Mouse (Mus musculus): ENCODE results near the gene Pgam2. TPM values are rescaled to one million over a fixed set of nuclear protein-coding genes. Genes with fewer than 3 reads are reported as not detected.

Pgam2 gene
- polyA plus RNA-seq (2015; fragmentation: Nextera tagmentation; extraction: Ambion mirVana): 71.2 and 107 TPM in 2 replicates

DNA sequence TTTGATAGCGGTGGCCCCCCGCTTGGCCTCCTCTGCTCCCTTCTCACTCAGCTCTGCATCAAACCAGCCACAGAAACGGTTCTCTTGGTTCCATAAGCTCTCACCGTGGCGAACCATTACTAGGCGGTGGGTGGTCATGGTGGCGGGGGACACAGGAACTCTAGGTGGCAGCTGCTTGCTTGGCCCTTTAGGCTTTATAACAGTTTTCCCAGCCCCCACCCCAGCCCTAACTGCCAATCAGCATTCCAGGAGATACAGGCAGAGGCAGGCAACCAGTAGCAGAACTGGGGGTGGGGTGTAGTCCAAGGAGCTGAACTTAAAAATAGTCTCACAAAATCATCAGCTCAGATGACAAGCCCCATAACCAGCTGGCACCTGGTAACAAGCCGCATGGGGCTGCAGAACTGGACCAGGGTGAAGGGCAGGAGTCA lies at the start of gene Pgam2:
TSS of gene Pgam2 (minus strand) at position 183 of the 431 bp plus-strand sequence.
- Histone ChIP-seq H3K27me3 (no peaks in the 10 kb centered on the region), H3K27ac (replicated peaks) (peak within 1 kb of the TSS; percentile 28; the same call in 1 of the 2 replicates), H3K9me3 (replicated peaks) (no peaks in the 10 kb centered on the region), H3K36me3 (peaks cover 28% of the 10 kb centered on the region), H3K9ac (no peak within 1 kb of the TSS), H3K4me3 (replicated peaks) (no peak within 1 kb of the TSS; the same call in 1 of the 2 replicates), H3K4me2 (replicated peaks) (no peak within 1 kb of the TSS), H3K4me1 (peaks cover 15% of the 10 kb centered on the region)
- 39% methylated on average over 8 of the region's 8 CpGs for WGBS
- no peak for ATAC-seq (ENCODE audit: insufficient number of reproducible peaks, low FRiP score, low TSS enrichment, low read depth)

DNA sequence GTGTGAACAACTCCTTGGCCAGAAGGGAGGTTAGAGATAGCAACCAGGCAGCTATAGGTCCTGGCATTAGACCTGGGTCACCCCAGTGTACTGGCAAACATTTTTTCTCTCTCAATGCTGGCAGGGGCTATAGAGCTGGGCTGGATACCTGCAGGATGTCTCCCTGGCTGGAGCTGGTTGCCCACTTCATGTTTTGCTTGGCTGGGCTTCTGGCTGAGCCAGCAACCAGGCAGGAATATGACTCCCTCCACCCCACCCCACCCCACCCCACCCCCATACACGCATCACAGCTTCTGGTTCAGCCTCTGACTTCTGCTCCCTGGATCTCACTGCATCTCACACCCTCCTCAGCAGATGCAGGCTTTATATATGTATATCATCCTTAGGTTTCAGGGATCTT lies 48.8 kb upstream of the Pgam2 start:
- no peaks in the 10 kb centered on the region for H3K36me3 ChIP-seq
- H3K27me3 ChIP-seq: no peaks in the 10 kb centered on the region
- H3K4me2 ChIP-seq (replicated peaks): no peak overlapping the region
- no peak overlapping the region for H3K4me3 ChIP-seq (replicated peaks)
- no peak for ATAC-seq (ENCODE audit: insufficient number of reproducible peaks, low FRiP score, low TSS enrichment, low read depth)
- H3K4me1 ChIP-seq: peaks cover 34% of the 10 kb centered on the region
- H3K27ac ChIP-seq (replicated peaks): 0 out of 2 replicates have a peak overlapping the region, but pooled peaks have one; percentile 2
- no peaks in the 10 kb centered on the region for H3K9me3 ChIP-seq (replicated peaks)
- WGBS: 29% methylated on average over 1 of the region's 1 CpGs
- no peak overlapping the region for H3K9ac ChIP-seq

DNA sequence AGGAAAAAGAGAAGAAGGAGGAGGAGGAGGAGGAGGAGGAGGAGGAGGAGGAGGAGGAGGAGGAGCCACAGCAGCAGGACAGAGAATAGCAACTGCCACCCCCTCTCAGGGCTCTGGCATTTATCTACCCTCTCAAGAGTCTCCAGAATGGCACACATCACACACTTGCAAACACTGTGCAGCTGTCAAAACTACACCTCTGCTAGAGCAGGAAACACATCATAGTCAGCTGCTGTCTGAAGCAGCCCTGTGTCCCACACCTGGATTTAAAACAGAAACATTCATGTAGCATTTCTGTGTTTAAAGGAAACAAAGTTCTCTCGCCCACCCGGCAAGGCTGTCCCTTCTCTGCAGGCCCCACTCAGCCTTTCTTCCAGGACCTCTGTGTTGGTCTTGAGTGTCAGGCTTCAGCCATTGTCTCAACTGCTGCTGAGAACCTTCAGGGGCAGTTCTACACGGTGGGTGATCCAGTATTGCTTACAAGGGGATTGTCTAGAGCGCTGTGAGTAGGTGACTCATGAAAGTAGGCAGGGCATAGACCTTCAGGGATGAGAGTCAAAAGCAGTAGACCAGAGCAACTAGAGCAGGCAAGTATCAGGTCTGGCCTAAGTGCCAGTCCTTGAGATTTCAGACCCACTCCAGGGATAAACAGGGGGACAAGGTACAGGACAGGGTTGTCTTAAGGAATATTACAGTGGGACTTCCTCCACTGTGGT lies 47.6 kb upstream of the Pgam2 start:
- ATAC-seq (ENCODE audit: insufficient number of reproducible peaks, low FRiP score, low TSS enrichment, low read depth): no peak

DNA sequence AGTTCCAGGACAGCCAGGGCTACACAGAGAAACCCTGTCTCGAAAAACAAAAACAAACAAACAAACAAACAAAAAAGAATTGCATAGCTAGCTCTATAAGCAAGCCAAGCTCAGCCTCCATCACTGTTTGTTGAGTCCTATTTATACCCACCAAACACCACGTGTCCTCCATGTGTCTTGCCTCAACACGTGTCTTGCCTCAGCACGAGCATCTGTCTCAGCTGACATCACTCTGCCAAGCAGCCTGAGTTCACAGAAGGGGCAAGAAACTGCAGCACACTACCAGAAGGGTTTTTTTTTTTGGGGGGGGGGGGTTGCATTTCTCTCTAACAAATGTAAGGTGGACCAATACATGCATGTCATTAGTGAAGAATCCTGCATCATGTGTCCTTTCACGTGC lies 46.9 kb upstream of the Pgam2 start:
- Histone ChIP-seq H3K4me1 (peaks cover 19% of the 10 kb centered on the region), H3K36me3 (no peaks in the 10 kb centered on the region), H3K4me3 (replicated peaks) (no peak overlapping the region), H3K9ac (no peak overlapping the region), H3K27me3 (no peaks in the 10 kb centered on the region), H3K27ac (replicated peaks) (no peak overlapping the region), H3K4me2 (replicated peaks) (no peak overlapping the region), H3K9me3 (replicated peaks) (no peaks in the 10 kb centered on the region)
- no peak for ATAC-seq (ENCODE audit: insufficient number of reproducible peaks, low FRiP score, low TSS enrichment, low read depth)
- WGBS: 35% methylated on average over 5 of the region's 5 CpGs

More for the DNA sequence above, 47.6 kb upstream of the Pgam2 start:
- Histone ChIP-seq H3K4me3 (replicated peaks) (no peak overlapping the region), H3K36me3 (no peaks in the 10 kb centered on the region), H3K27me3 (no peaks in the 10 kb centered on the region), H3K4me2 (replicated peaks) (no peak overlapping the region), H3K4me1 (peaks cover 26% of the 10 kb centered on the region), H3K9me3 (replicated peaks) (no peaks in the 10 kb centered on the region), H3K9ac (no peak overlapping the region), H3K27ac (replicated peaks) (no peak overlapping the region; the same call in 1 of the 2 replicates)
- WGBS: 54% methylated on average over 4 of the region's 4 CpGs

DNA sequence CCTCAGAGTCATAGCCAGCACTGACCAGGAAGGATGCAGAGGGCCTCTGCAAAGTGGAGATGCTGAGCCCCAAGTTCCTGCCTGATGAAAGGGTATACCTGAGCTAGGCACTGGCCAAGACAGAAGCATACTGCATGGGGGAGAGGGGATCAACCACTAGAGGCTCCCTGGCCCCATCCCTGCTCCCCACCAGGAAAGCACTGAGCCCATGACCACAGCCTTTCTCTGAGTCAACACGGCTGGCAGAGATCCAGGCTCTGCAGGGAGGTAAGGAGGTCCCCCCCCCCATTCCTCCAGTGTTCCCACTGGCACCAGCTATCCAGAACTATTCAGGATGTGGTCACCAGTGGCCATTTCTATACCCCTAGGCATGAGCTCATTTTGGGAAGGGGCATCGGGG lies 45.8 kb upstream of the Pgam2 start:
- Histone ChIP-seq H3K9me3 (replicated peaks) (no peaks in the 10 kb centered on the region), H3K27ac (replicated peaks) (0 out of 2 replicates have a peak overlapping the region, but pooled peaks have one; percentile 28), H3K4me1 (peaks cover 18% of the 10 kb centered on the region), H3K27me3 (no peaks in the 10 kb centered on the region), H3K9ac (no peak overlapping the region), H3K4me3 (replicated peaks) (no peak overlapping the region), H3K4me2 (replicated peaks) (no peak overlapping the region), H3K36me3 (no peaks in the 10 kb centered on the region)
- ATAC-seq (ENCODE audit: insufficient number of reproducible peaks, low FRiP score, low TSS enrichment, low read depth): 0 out of 2 replicates have a peak, but pooled peaks have one; percentile 20
- WGBS: 51% methylated on average over 2 of the region's 2 CpGs

DNA sequence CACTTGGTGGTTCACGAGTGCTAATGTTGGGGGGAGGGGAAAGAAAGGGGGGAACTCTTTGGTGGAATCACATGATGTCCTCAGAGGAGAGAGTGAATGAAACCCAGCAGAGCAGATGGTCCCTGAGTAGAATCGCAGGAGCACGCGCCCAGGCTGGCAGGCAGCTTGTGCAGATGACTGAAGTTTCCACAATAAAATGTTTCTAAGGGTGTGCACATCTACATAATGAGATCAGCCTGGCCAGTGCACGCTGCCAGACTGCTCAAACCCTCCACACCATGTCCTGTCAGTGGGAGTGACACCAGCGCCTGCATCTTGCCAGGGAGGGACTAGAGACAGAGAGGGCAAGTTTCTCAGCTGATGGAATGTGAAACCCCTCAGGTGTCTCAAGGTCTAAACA lies 45.2 kb upstream of the Pgam2 start:
- Histone ChIP-seq H3K9me3 (replicated peaks) (no peaks in the 10 kb centered on the region), H3K36me3 (no peaks in the 10 kb centered on the region), H3K27ac (replicated peaks) (peak overlapping the region; percentile 28; the same call in 1 of the 2 replicates), H3K4me2 (replicated peaks) (no peak overlapping the region), H3K4me3 (replicated peaks) (no peak overlapping the region), H3K9ac (no peak overlapping the region), H3K27me3 (no peaks in the 10 kb centered on the region), H3K4me1 (peaks cover 18% of the 10 kb centered on the region)
- WGBS: 22% methylated on average over 6 of the region's 6 CpGs
- peak; percentile 44; the same call in 1 of the 2 replicates for ATAC-seq (ENCODE audit: insufficient number of reproducible peaks, low FRiP score, low TSS enrichment, low read depth)

DNA sequence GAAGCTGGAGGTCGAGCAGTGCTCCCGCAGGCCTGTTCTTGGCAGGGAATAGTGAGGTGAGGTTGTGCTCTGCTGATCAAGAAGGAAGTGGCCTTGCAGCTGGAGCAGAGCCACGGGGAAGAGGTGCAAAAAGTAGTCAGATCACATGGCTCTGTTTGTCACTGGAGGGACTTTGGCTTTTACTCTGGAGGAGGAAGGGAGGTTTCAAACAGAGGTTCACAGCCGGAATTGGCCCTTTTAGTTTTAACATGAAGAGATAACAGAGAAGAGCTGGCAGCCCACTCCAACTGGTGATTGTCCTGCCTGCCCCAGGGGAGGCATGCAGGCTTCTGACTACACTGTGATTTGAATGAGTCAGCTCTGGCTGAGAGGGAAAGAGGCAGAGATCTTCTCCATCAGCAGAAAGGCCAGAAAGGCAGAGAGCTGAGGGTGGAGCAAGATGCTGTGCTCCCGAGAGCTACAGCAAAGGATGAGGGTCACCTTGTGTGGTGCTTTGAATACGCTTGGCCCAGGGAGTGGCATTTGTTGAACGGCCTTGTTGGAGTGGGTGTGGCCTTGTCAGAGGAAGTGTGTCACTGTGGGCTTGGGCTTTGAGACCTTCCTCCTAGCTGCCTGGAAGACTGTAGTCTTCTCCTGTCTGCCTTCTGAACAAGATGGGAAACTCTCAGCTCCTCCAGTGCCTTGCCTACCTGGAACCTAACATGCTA lies 43.3 kb upstream of the Pgam2 start:
- H3K27me3 ChIP-seq: no peaks in the 10 kb centered on the region
- H3K9ac ChIP-seq: no peak overlapping the region
- H3K4me3 ChIP-seq (replicated peaks): no peak overlapping the region

DNA sequence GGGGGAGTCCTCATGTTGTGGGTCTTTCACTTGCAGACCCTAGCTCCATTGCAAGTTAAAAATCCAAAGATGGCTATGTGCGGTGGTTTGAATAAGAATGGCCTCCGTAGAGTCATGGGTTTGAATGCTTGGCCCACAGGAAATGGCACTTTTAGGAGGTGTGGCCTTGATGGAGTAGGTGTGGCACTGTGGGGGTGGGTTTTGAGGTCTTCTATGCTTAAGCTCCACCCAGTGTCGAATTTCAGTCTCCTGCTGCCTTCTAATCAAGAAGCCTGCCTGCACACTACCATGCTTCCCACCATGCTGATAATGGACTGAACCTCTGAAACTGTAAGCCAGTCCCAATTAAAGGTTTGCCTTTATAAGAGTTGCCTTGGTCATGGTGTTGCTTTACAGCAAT lies 39.6 kb upstream of the Pgam2 start:
- Histone ChIP-seq H3K4me1 (peaks cover 12% of the 10 kb centered on the region), H3K27me3 (no peaks in the 10 kb centered on the region), H3K27ac (replicated peaks) (no peak overlapping the region), H3K9me3 (replicated peaks) (no peaks in the 10 kb centered on the region), H3K4me2 (replicated peaks) (no peak overlapping the region), H3K36me3 (no peaks in the 10 kb centered on the region), H3K9ac (no peak overlapping the region), H3K4me3 (replicated peaks) (no peak overlapping the region)
- ATAC-seq (ENCODE audit: insufficient number of reproducible peaks, low FRiP score, low TSS enrichment, low read depth): no peak
- WGBS: 89% methylated on average over 3 of the region's 3 CpGs

More for the DNA sequence above, 43.3 kb upstream of the Pgam2 start:
- Histone ChIP-seq H3K36me3 (no peaks in the 10 kb centered on the region), H3K4me2 (replicated peaks) (no peak overlapping the region), H3K9me3 (replicated peaks) (no peaks in the 10 kb centered on the region), H3K4me1 (peaks cover 18% of the 10 kb centered on the region), H3K27ac (replicated peaks) (no peak overlapping the region; the same call in 1 of the 2 replicates)
- no peak for ATAC-seq (ENCODE audit: insufficient number of reproducible peaks, low FRiP score, low TSS enrichment, low read depth)
- WGBS: 63% methylated on average over 7 of the region's 7 CpGs

DNA sequence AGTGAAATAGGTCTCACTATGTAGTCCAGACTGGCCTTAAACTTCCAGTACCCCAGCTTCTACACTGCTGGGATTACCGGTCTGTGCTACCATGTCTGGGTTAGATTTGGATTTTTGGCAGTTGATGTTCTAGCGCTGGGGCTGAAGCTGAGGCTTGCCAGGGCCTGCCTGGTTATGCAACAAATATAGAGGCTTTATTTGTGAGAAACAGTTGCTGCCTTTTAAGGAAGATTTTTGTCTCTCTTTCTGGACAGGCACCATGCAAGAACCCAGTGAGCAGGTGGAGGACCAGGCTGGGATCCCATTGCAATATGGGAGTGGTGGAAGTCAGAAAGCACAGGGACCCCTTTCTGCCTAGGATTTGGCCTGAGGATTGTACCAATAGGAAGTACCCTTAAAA lies 38.2 kb upstream of the Pgam2 start:
- Histone ChIP-seq H3K9ac (no peak overlapping the region), H3K27ac (replicated peaks) (no peak overlapping the region), H3K9me3 (replicated peaks) (no peaks in the 10 kb centered on the region), H3K27me3 (no peaks in the 10 kb centered on the region), H3K36me3 (no peaks in the 10 kb centered on the region), H3K4me3 (replicated peaks) (no peak overlapping the region), H3K4me1 (peaks cover 21% of the 10 kb centered on the region), H3K4me2 (replicated peaks) (no peak overlapping the region)
- no peak for ATAC-seq (ENCODE audit: insufficient number of reproducible peaks, low FRiP score, low TSS enrichment, low read depth)
- WGBS: 74% methylated on average over 2 of the region's 2 CpGs

DNA sequence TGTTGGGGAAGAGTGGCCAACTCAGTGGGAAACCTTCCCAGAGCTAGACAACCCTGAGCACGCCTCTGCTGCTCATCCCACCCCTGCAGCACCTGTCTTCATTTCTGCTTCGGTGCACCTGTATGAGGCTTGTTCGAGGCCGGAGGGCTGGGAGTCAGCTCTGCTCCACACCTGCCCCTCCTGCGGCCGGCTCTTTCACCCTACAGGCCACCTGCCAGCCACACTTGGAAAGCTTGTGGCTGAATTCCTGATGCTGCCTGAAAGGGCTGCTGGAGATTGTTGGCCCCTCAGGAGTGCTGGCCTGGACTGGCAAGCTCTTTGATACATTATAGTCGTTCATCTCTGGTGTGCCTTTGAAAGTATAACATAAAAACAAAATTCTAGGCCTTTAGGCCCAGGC lies 36.8 kb upstream of the Pgam2 start:
- ATAC-seq (ENCODE audit: insufficient number of reproducible peaks, low FRiP score, low TSS enrichment, low read depth): no peak
- 0 out of 2 replicates have a peak, but pooled peaks cover 2% of the 10 kb centered on the region for H3K36me3 ChIP-seq
- H3K9ac ChIP-seq: no peak overlapping the region
- H3K27ac ChIP-seq (replicated peaks): no peak overlapping the region
- H3K9me3 ChIP-seq (replicated peaks): no peaks in the 10 kb centered on the region
- H3K4me1 ChIP-seq: peaks cover 31% of the 10 kb centered on the region
- no peak overlapping the region for H3K4me2 ChIP-seq (replicated peaks)
- H3K27me3 ChIP-seq: no peaks in the 10 kb centered on the region
- WGBS: 63% methylated on average over 7 of the region's 7 CpGs
- H3K4me3 ChIP-seq (replicated peaks): no peak overlapping the region

All from embryonic facial prominence, embryonic 15.5 days (tissue).